ENCODE assay signal across 8 mouse cellular contexts in genomic region chr7:142561856-142562404, GRCm38 (mm10). TPM values are rescaled to one million over a fixed set of nuclear protein-coding genes. Genes with fewer than 3 reads are reported as not detected.
DNase-seq lines count a peak whose midpoint lies in the region; ATAC-seq lines count a peak whose summit lies in the region.
"Had no signal": no experiment of that assay in that cellular context is flagged by ENCODE, and none has a peak within 500 bp of the region (broad histone marks: within the 10 kb centered on the region; RNA-seq: fewer than 3 reads in every experiment).

No protein-coding gene starts in this region.

- DNase-seq in kidney, postnatal 10 days: no peak
- peak; percentile 91 for DNase-seq in cerebellum, adult 11 months
- peak; percentile 97 for DNase-seq in cerebellum, adult 9-11 months
- DNase-seq in testis, postnatal 14 days (ENCODE audit: low spot score): no peak
- DNase-seq in embryo, embryonic 10.5 days (ENCODE audit: low spot score): no peak
- DNase-seq: adrenal gland, adult 2 months had no signal

- peaks cover 80% of the 10 kb centered on the region for H3K4me1 ChIP-seq in kidney, embryonic 15.5 days
- H3K4me1 ChIP-seq in limb, embryonic 15.5 days: peaks cover 58% of the 10 kb centered on the region

- no peaks in the 10 kb centered on the region for H3K27me3 ChIP-seq in kidney, embryonic 15.5 days
- H3K27me3 ChIP-seq in limb, embryonic 15.5 days: no peaks in the 10 kb centered on the region

- WGBS in kidney, embryonic 15.5 days: 44% methylated on average over 4 of the region's 4 CpGs
- 36% methylated on average over 4 of the region's 4 CpGs for WGBS in limb, embryonic 15.5 days

- H3K4me2 ChIP-seq in kidney, embryonic 15.5 days: no peak overlapping the region
- H3K4me2 ChIP-seq in limb, embryonic 15.5 days: no peak overlapping the region

- H3K4me3 ChIP-seq in kidney, embryonic 15.5 days (replicated peaks): no peak overlapping the region
- H3K4me3 ChIP-seq in limb, embryonic 15.5 days: no peak overlapping the region

- H3K9me3 ChIP-seq in kidney, embryonic 15.5 days (replicated peaks): no peaks in the 10 kb centered on the region
- H3K9me3 ChIP-seq in limb, embryonic 15.5 days: no peaks in the 10 kb centered on the region

- no peaks in the 10 kb centered on the region for H3K36me3 ChIP-seq in kidney, embryonic 15.5 days
- H3K36me3 ChIP-seq in limb, embryonic 15.5 days: no peaks in the 10 kb centered on the region

- no peak overlapping the region for H3K9ac ChIP-seq in kidney, embryonic 15.5 days
- H3K9ac ChIP-seq in limb, embryonic 15.5 days: no peak overlapping the region

- no peak for ATAC-seq in kidney, embryonic 15.5 days (replicated peaks; ENCODE audit: low FRiP score)
- ATAC-seq in limb, embryonic 15.5 days (ENCODE audit: insufficient number of reproducible peaks, low FRiP score, low TSS enrichment, low read depth): no peak

- peak overlapping the region; percentile 52 for H3K27ac ChIP-seq in kidney, embryonic 15.5 days
- peak overlapping the region; percentile 63 for H3K27ac ChIP-seq in limb, embryonic 15.5 days

RNA-seq across cellular contexts. Expression of gene Mrpl23, which starts 29.4 kb away (rescaled TPM):
- 25.8 and 26.8 TPM in 2 replicates for polyA plus RNA-seq in kidney, embryonic 15.5 days (2015; fragmentation: Nextera tagmentation; extraction: Ambion mirVana)
- 28.8 and 30.5 TPM in 2 replicates for polyA plus RNA-seq in limb, embryonic 15.5 days (2015; fragmentation: Nextera tagmentation; extraction: Ambion mirVana)

Comparison
In these comparisons a context has a peak if more than half of its experiments do, and no peak if none do; other contexts are left out.
1. DNase-seq: peak in cerebellum, adult 11 months (single experiment) and cerebellum, adult 9-11 months (single experiment); none in kidney, postnatal 10 days (single experiment), testis, postnatal 14 days (single experiment) and embryo, embryonic 10.5 days (single experiment).